Mouse (Mus musculus) frontal cortex, postnatal 10 days (tissue): ENCODE data around the gene Ankrd33b.

Source experiments
- DNase-seq, 2 experiments: peaks; one replicate each; pipeline ENCODE4 v3.0.0; 2022; ENCODE audit warnings: low spot score in 2 of 2, mixed read lengths in 1 of 2

The Ankrd33b gene

GRCm38 (mm10) chr15:31304302-31304701 lies 63.2 kb downstream of the Ankrd33b start:
- no peak for DNase-seq

- no peak for DNase-seq
Measured at GRCm38 (mm10) chr15:31302293-31302990, 65.1 kb downstream of the Ankrd33b start.

DNA sequence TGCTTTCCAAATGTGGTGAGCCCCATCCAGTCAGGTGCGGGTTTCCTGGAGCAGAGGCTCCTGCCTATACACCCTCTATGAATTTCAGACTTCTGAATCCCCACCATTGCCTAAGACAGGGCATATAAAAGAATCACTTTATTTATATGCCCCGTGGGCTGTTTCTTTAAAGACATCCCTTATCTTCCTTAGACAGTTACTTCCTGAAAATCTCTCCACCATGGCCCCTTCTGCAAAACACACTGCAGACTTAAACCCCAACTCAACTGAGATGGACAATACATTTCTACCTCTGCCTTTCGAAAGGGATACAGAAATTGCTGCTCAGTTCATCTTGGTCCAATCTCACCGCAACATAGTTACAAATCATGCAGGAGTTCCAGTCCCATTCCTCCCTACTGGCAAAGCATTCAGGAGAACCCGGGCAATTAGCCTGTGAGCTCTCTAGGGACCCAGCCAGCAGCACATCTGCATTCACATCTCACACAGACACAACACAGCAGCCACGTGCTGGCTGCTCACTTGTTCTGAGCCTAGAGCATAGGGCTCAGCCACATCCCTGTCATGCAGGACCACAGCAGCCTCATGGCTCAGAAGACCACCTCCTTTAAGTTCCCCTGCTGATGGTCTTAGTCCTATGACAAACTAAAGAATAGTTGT lies 68.1 kb downstream of the Ankrd33b start:
- DNase-seq, result no peak

DNA sequence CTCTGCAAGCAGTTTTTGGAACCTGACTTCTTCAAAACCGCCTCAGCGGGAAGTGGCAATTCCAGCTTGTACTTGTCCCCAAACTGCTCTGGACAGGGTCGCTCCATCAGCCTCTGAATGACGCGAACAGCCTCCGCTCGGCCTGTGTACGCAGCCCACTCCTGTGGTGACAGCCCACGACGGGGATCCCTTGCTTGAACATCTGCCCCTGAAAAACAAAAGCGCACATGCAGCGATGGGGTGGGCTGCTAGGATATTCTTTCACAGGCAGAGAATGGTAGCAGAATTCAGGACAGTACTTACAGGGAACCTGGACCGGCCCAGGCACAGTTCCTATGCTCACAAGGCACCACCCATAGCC lies 69.8 kb downstream of the Ankrd33b start:
- no peak for DNase-seq

GRCm38 (mm10) chr15:31296882-31297776 lies 70.4 kb downstream of the Ankrd33b start:
- no peak for DNase-seq

GRCm38 (mm10) chr15:31294311-31294710 lies 73.2 kb downstream of the Ankrd33b start:
- no peak for DNase-seq

GRCm38 (mm10) chr15:31292627-31293026 lies 74.9 kb downstream of the Ankrd33b start:
- DNase-seq, result no peak

DNA sequence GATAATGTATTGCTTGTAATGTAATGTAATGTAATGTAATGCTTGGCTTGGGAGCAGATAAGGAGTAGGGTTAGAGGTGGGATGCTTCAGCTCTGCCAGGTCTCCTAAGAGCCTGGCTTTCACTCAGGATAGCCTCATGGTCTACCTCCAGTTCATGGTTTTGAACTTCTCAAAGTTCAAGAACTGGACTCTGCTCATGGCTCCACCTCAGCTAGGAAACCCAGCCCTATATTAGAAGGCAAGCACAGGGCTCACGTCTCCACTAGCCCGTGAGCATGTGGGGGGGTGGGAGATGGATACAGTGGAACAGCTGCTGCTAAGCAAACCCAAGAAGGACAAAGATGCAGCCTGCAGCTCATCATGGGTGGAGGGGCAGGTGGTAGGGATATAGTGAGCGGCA lies 81.8 kb downstream of the Ankrd33b start:
- no peak for DNase-seq

DNA sequence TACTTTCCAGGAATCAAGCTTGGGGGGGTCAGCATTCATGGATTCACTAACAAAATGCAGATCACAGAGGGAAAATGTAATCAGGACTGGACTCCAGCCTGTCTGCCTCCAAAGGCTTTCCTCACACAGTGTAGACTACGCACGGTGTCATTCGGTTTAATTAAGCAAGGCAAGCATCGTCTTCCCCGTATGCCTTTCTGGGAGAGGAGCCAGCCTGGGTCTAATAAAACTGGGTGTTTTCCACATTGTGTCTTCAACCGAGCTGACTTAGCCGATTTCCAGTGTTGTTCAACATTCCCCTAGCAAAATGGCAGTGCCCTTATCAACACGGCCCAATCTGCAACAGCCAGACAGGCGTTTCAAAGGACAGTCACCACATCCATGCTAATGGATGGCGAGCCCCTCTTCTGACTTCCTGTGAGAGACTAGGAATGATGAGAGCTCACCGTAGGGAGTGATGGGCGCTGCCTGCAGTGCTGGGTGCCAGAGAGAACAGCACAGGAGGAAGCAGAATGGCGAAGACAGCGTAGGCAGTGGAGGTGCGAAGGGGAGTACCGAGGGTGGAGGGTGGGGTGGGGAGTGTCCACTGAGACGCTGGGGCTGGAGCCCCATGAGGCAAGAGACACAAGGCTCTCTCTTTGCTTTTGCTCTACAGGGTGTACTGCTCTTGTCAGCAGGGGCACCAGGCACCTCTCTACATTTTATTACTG lies 82.4 kb downstream of the Ankrd33b start:
- no peak for DNase-seq

DNA sequence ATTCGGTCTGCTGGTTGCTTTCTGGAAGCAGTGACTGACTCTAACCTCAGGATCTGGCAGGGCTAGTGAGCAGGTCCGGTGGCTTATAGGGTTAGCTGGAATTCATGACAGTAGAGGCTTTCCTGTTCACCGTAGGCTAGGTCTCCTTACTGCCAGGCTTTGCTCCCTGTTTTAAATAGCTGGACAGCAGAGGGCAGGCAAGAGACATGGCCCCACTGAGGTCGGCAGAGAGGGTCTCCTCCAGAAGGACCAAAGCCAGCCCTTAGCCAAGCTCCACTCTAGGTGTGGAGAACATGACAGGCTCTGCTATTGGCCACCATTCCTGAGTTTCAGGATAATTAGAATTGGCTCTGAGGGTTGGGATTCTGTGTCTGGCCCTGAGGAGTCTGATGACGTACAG lies 83.4 kb downstream of the Ankrd33b start:
- DNase-seq, result no peak

DNA sequence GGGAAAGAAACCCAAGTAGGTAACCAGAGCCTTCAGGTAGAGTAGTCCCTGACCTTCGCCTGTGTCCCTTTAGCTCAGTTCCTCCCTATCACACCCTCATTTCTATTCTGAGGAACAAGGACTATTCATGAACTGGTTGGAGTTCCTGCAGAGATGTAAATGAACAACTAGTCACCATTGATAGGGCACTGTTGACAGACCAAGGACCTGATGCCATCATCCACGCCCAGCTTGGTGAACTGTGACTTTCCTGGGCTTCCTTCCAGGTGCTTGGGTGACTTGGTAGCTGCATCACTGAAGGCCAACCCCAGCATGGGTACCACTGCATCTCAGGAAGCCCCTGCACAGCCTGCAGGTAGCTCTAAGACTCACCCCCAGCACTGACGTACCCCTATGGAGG lies 85.2 kb downstream of the Ankrd33b start:
- DNase-seq, result no peak

DNA sequence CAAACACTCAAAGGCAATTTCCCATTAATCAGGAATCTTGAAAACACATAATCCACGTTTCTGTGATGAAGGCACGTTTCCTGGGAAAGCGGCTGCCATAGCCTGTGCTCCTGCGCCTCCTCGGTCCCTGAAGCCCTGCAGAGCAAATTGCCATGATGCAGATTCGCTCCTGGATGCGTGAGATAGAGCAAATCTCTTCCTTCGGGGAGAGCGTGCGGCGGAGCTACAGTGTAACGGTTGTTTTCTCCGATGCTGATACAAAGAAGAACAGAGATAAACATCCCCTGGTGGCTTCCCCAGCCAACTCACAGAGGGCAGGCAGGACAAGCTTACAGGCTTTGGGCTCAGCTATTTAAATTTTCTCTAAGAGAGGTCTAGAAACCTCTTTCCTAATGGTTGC lies 85.7 kb downstream of the Ankrd33b start:
- DNase-seq, result no peak

DNA sequence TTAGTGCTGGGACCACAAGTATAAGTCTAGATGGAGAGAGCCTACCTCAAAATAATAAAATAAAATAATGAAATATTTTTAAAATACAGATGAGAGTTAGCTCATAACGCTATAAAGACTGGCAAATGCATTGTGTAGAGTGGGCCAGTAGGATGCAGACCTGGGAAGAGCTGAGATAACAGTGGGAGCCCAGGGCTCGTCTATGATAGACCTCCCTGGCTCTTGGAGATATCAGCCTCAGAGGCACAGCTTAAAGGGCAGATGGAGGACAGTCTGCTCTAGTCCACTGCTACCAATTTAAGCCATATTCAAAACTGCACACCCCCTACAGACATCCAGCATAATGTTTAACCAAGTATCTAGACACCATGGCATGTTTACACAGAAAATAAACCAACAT lies 86.8 kb downstream of the Ankrd33b start:
- no peak for DNase-seq

- no peak for DNase-seq
Measured at GRCm38 (mm10) chr15:31280059-31280458, 87.5 kb downstream of the Ankrd33b start.

DNA sequence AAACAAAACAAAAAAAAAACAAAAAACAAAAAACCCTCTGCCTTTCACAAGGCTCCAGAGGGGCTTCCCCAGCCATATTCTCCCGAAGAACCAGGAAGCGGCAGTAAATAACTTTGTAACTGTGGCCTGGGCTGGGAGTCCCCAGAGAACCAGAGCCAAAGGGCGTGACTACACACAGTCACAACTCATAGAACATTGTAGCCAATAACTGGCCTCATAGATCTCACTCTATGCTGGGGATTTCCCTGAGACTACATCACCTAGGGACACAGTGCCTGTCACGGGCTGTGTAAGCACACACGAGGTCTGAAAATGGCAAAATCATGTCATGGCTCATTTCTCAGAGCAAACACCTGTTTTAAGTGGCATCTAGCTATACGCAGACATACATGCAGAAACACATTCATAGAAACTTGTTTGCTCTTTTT lies 87.9 kb downstream of the Ankrd33b start:
- DNase-seq, result no peak

DNA sequence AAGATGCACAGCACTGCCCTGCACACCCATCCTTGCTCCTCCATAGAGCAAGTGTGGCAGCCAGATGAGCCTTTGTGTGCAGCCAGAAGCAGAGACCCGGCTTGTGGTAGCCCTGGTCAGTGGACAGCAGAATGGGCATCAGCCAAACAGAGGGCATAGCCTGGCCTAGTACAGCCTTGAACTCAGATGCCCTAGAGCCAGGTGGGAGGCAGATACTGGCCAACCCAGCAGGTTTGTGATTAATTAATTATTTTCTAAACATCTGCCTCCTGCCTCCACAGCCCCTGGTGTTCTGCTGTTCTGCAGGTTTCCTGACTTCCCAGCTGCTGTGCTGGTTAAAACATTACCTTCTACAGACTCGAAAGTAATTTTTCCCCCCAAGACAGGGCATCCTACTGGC lies 88.4 kb downstream of the Ankrd33b start:
- no peak for DNase-seq

DNA sequence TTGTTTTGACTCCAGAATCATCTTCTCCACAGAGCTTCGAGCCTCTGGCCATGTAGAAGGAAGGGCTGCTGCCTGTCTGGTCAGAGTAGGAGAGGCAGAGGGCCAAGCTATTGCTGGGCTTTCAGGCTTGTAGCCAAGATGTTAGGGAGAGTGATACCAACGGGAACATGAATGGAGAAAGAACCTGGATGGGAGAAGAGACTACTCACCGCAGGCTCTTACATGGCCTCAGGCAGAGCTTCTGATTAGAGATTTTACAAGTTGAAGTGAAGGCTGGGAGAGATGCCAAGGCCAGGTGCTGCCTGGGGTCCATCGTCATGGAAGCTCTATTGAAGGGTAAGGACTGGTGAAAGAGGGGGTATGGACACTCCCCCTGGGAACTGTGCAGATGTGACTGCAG lies 89.4 kb downstream of the Ankrd33b start:
- no peak for DNase-seq

DNA sequence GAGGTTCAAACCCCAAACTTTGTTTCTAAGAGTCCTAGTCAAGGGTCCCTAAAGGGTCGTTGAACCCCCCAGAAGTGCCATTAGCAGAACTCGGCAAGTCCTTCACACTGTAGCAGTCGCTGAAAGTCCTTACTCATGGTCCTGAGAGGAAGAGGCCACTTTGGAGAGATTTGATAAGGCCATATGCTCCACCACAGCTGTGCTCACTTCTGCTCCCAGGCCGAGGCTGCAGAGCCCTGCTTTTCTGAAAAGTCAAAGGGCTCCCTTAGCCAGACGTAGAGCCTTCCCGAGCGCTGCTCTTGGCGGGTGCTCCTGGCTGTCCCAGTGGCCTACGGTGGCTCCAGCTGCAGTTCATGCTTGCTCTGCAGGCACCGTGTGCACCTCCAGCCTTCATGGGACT lies 94.0 kb downstream of the Ankrd33b start:
- no peak for DNase-seq

GRCm38 (mm10) chr15:31272695-31273094 lies 94.8 kb downstream of the Ankrd33b start:
- no peak for DNase-seq

GRCm38 (mm10) chr15:31269558-31269957 lies 98.0 kb downstream of the Ankrd33b start:
- DNase-seq, result no peak

- DNase-seq, result no peak
Measured at GRCm38 (mm10) chr15:31268148-31268547, 99.4 kb downstream of the Ankrd33b start.

DNA sequence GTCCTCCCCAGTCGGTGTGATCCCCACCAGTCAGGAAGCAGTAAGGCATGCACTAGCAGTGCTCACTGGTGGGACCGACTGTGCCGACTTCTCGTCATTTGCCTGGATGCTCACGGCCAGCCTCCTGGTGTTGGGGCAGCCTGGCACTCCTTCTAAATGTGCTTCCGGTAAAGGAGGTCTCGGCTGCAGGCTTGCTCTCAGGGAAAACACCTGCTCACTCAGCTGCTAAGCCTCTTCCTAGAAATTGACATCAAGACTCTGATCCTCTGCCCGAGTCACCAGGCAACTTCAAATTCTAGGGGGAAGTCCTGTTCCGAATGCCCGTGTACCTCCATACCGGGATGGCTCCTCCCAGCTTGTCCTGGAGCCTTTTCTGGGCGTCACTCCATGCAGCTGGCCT lies 101.7 kb downstream of the Ankrd33b start:
- DNase-seq, result no peak
